Mouse (Mus musculus) heart, embryonic 13.5 days (tissue): Measurements from ENCODE around the gene 5730480H06Rik. TPM values are rescaled to one million over a fixed set of nuclear protein-coding genes. Genes with fewer than 3 reads are reported as not detected.

Source experiments
- ATAC-seq: fragments of 200-750 bp; cut with Nextera tagmentation; 2 replicates; pipeline ENCODE4 v1.8.0; 2017; ENCODE audit warnings: moderate TSS enrichment; ENCODE audit not compliant: insufficient number of reproducible peaks, low FRiP score, low TSS enrichment; ENCODE audit errors: extremely low read depth
- H3K27ac ChIP-seq: fragments of 300-500 bp; sonication (generic); replicated peaks from 2 replicates; pipeline ENCODE4 v1.5.1; 2015; ENCODE audit warnings: moderate library complexity, mild to moderate bottlenecking, inconsistent platforms
- H3K27me3 ChIP-seq: fragments of 300-500 bp; sonication (generic); replicated peaks from 2 replicates; pipeline ENCODE4 v1.6.1; 2015; ENCODE audit warnings: mild to moderate bottlenecking, inconsistent platforms
- H3K36me3 ChIP-seq: fragments of 300-500 bp; sonication (generic); 2 replicates; pipeline ENCODE4 v1.6.1; 2015; ENCODE audit warnings: mild to moderate bottlenecking, inconsistent platforms
- H3K4me1 ChIP-seq: fragments of 300-500 bp; sonication (generic); 2 replicates; pipeline ENCODE4 v1.6.1; 2015; ENCODE audit warnings: inconsistent platforms
- H3K4me2 ChIP-seq: fragments of 300-500 bp; sonication (generic); 2 replicates; pipeline ENCODE4 v1.6.1; 2015; ENCODE audit warnings: inconsistent platforms, mild to moderate bottlenecking, moderate library complexity
- H3K4me3 ChIP-seq: fragments of 300-500 bp; sonication (generic); 2 replicates; pipeline ENCODE4 v1.5.1; 2015; ENCODE audit warnings: moderate library complexity, mild to moderate bottlenecking, inconsistent platforms
- H3K9ac ChIP-seq: fragments of 300-500 bp; sonication (generic); 2 replicates; pipeline ENCODE4 v1.6.1; 2015; ENCODE audit warnings: inconsistent platforms, mild to moderate bottlenecking, moderate library complexity
- H3K9me3 ChIP-seq: fragments of 300-500 bp; sonication (generic); 2 replicates; pipeline ENCODE4 v1.6.1; 2016; ENCODE audit warnings: inconsistent platforms
- WGBS: fragments of 180-500 bp; shearing (Covaris S2); methylation state at CpG from one replicate; pipeline ENCODE4 v1.1.7; 2015; ENCODE audit warnings: mixed read lengths; 5-methylcytosine and 5-hydroxymethylcytosine counted together
- polyA plus RNA-seq: library from polyadenylated mRNA; unstranded; fragments of >200 nt; fragmentation: Nextera tagmentation; extraction: Ambion mirVana; gene quantifications from 2 replicates; pipeline ENCODE4 v1.2.1, GENCODE M21; 2015

The 5730480H06Rik gene
- polyA plus RNA-seq, 1 experiment from 2014 or later = 16.6 TPM

- Histone ChIP-seq H3K9me3 (no peaks in the 10 kb centered on the region), H3K4me2 (no peak overlapping the region), H3K27ac (no peak overlapping the region), H3K9ac (no peak overlapping the region), H3K4me3 (no peak overlapping the region), H3K27me3 (no peaks in the 10 kb centered on the region), H3K4me1 (no peaks in the 10 kb centered on the region), H3K36me3 (no peaks in the 10 kb centered on the region)
- no peak for ATAC-seq
These were observed 102.7 kb downstream of the 5730480H06Rik start for GRCm38 (mm10) chr5:48430459-48430858.

GRCm38 (mm10) chr5:48448888-48449287, 121.1 kb downstream of the 5730480H06Rik start:
- no peak overlapping the region for H3K27ac ChIP-seq
- H3K9me3 ChIP-seq = no peaks in the 10 kb centered on the region
- no peak overlapping the region for H3K4me2 ChIP-seq
- H3K36me3 ChIP-seq = no peaks in the 10 kb centered on the region
- no peak for ATAC-seq
- H3K4me3 ChIP-seq = no peak overlapping the region
- no peaks in the 10 kb centered on the region for H3K27me3 ChIP-seq
- H3K9ac ChIP-seq = no peak overlapping the region
- no peaks in the 10 kb centered on the region for H3K4me1 ChIP-seq
- 57% methylated on average over 1 of the region's 1 CpGs for WGBS

GRCm38 (mm10) chr5:48460221-48460620, 132.5 kb downstream of the 5730480H06Rik start:
- Histone ChIP-seq H3K9ac (no peak overlapping the region), H3K4me2 (no peak overlapping the region), H3K27me3 (no peaks in the 10 kb centered on the region), H3K27ac (no peak overlapping the region), H3K36me3 (no peaks in the 10 kb centered on the region), H3K4me3 (no peak overlapping the region), H3K9me3 (no peaks in the 10 kb centered on the region), H3K4me1 (no peaks in the 10 kb centered on the region)
- WGBS = 53% methylated on average over 2 of the region's 2 CpGs
- ATAC-seq = no peak
